ENCODE assay signal across 16 mouse cellular contexts in genomic region chr6:86641716-86642115, GRCm38 (mm10). TPM values are rescaled to one million over a fixed set of nuclear protein-coding genes. Genes with fewer than 3 reads are reported as not detected.
DNase-seq lines count a peak whose midpoint lies in the region; ATAC-seq and TF ChIP-seq lines count a peak whose summit lies in the region.
"Had no signal": no experiment of that assay in that cellular context is flagged by ENCODE, and none has a peak within 500 bp of the region (broad histone marks: within the 10 kb centered on the region; RNA-seq: fewer than 3 reads in every experiment).

No protein-coding gene starts in this region.

- H3K4me2 ChIP-seq in liver, embryonic 11.5 days: peak overlapping the region; percentile 26; the same call in 1 of the 2 replicates
- H3K4me2 ChIP-seq in myocyte (ENCODE audit: low read depth): peak overlapping the region; percentile 28
- H3K4me2 ChIP-seq in kidney, embryonic 14.5 days (replicated peaks; ENCODE audit: low read depth, low read length): no peak overlapping the region
- H3K4me2 ChIP-seq: forebrain, embryonic 12.5 days; midbrain, embryonic 12.5 days; neural tube, embryonic 13.5 days had no signal

- peaks cover 30% of the 10 kb centered on the region for H3K4me1 ChIP-seq in liver, embryonic 11.5 days (replicated peaks; ENCODE audit: control insufficient read depth, insufficient read depth, low read length)
- H3K4me1 ChIP-seq in kidney, embryonic 14.5 days (ENCODE audit: control insufficient read depth, insufficient read depth, low read length): no peaks in the 10 kb centered on the region
- H3K4me1 ChIP-seq: forebrain, embryonic 12.5 days; midbrain, embryonic 12.5 days; neural tube, embryonic 13.5 days had no signal

- H3K4me3 ChIP-seq in liver, embryonic 11.5 days (ENCODE audit: low read depth, low read length): no peak overlapping the region
- no peak overlapping the region for H3K4me3 ChIP-seq in myocyte
- no peak overlapping the region for H3K4me3 ChIP-seq in kidney, embryonic 14.5 days (ENCODE audit: low read length)
- H3K4me3 ChIP-seq: embryonic facial prominence, embryonic 10.5 days; forebrain, embryonic 12.5 days; midbrain, embryonic 12.5 days; neural tube, embryonic 13.5 days had no signal

- no peaks in the 10 kb centered on the region for H3K27me3 ChIP-seq in liver, embryonic 11.5 days (replicated peaks; ENCODE audit: control insufficient read depth, insufficient read depth, low read length)
- H3K27me3 ChIP-seq in myocyte (ENCODE audit: control insufficient read depth, insufficient read depth, insufficient read length): no peaks in the 10 kb centered on the region
- H3K27me3 ChIP-seq in kidney, embryonic 14.5 days (ENCODE audit: control insufficient read depth, insufficient read depth, low read length): no peaks in the 10 kb centered on the region
- H3K27me3 ChIP-seq: forebrain, embryonic 12.5 days; midbrain, embryonic 12.5 days; neural tube, embryonic 13.5 days had no signal

- peak overlapping the region; percentile 39 for H3K9ac ChIP-seq in liver, embryonic 11.5 days (ENCODE audit: low read depth, low read length)
- no peak overlapping the region for H3K9ac ChIP-seq in kidney, embryonic 14.5 days (ENCODE audit: low read depth, low read length)
- H3K9ac ChIP-seq: forebrain, embryonic 12.5 days; midbrain, embryonic 12.5 days; neural tube, embryonic 13.5 days had no signal

- no peak for TF ChIP-seq POLR2A in myocyte (IDR thresholded peaks at IDR 0.05; ENCODE audit: insufficient read length, low read depth)

- no peaks in the 10 kb centered on the region for H3K36me3 ChIP-seq in liver, embryonic 11.5 days (ENCODE audit: control insufficient read depth, insufficient read depth, low read length)
- H3K36me3 ChIP-seq in myocyte (ENCODE audit: control insufficient read depth, insufficient read depth): no peaks in the 10 kb centered on the region
- no peaks in the 10 kb centered on the region for H3K36me3 ChIP-seq in kidney, embryonic 14.5 days (ENCODE audit: control insufficient read depth, insufficient read depth, low read length)
- H3K36me3 ChIP-seq: embryonic facial prominence, embryonic 10.5 days; forebrain, embryonic 12.5 days; midbrain, embryonic 12.5 days; neural tube, embryonic 13.5 days had no signal

- ATAC-seq in liver, embryonic 11.5 days (replicated peaks; ENCODE audit: low FRiP score): no peak
- ATAC-seq in kidney, embryonic 14.5 days (ENCODE audit: low FRiP score, low TSS enrichment): no peak

- H3K27ac ChIP-seq in liver, embryonic 11.5 days (ENCODE audit: low read depth, low read length): 0 out of 2 replicates have a peak overlapping the region, but pooled peaks have one; percentile 16
- no peak overlapping the region for H3K27ac ChIP-seq in kidney, embryonic 14.5 days (ENCODE audit: low read depth, low read length)
- H3K27ac ChIP-seq: embryonic facial prominence, embryonic 10.5 days; forebrain, embryonic 12.5 days; midbrain, embryonic 12.5 days; neural tube, embryonic 13.5 days had no signal

- WGBS in liver, embryonic 11.5 days: 46% methylated on average over 8 of the region's 8 CpGs
- WGBS in kidney, embryonic 14.5 days: 80% methylated on average over 8 of the region's 8 CpGs

- no peak overlapping the region for H3ac ChIP-seq in myocyte (ENCODE audit: control insufficient read depth, insufficient read length)

- DNase-seq in CD4-positive, CD25-positive, alpha-beta regulatory T cell, adult 2 months (ENCODE audit: low read depth, low spot score): peak; percentile 62
- DNase-seq in NIH3T3 (ENCODE audit: low read depth): peak; percentile 43
- DNase-seq in liver, embryonic 11.5 days (ENCODE audit: low spot score): no peak
- no peak for DNase-seq in frontal cortex, postnatal 36 days (ENCODE audit: low spot score in 2 of 2)
- no peak for DNase-seq in layer of hippocampus, adult 9-10 months (ENCODE audit: low spot score)
- DNase-seq: adrenal gland, postnatal 36 days; cerebellum, adult 8-10 months; gastrocnemius, postnatal 36 days; right cerebral cortex, adult 18-20 months; thymus, postnatal 25 days had no signal

- no peaks in the 10 kb centered on the region for H3K9me3 ChIP-seq in liver, embryonic 11.5 days (ENCODE audit: control insufficient read depth, low read length)
- no peaks in the 10 kb centered on the region for H3K9me3 ChIP-seq in kidney, embryonic 14.5 days (ENCODE audit: control insufficient read depth, low read length)
- H3K9me3 ChIP-seq: embryonic facial prominence, embryonic 10.5 days; forebrain, embryonic 12.5 days; midbrain, embryonic 12.5 days; neural tube, embryonic 13.5 days had no signal

- no peaks in the 10 kb centered on the region for H3K79me2 ChIP-seq in myocyte (ENCODE audit: control insufficient read depth, insufficient read depth)

TF ChIP-seq in myocyte, 11 proteins besides CTCF, POLR2A, EP300 and RAD21:
- TF ChIP-seq USF1 (IDR thresholded peaks at IDR 0.05; ENCODE audit: low read depth) (peak; percentile 79), MAX (IDR thresholded peaks at IDR 0.05; ENCODE audit: low read depth) (no peak)

RNA-seq across cellular contexts. Expression of gene Asprv1, which starts 13.8 kb away (rescaled TPM):
- polyA plus RNA-seq in liver, embryonic 11.5 days (2014; fragmentation: Nextera tagmentation; extraction: Ambion mirVana): 0.19 and 0.36 TPM in 2 replicates
- 0.34 TPM for polyA plus RNA-seq in myocyte (2012; fragmentation: generic; extraction: Trizol)
- polyA plus RNA-seq in kidney, embryonic 14.5 days (2014; fragmentation: Nextera tagmentation; extraction: Ambion mirVana): 0.50 and 0.61 TPM in 2 replicates

RNA-seq across cellular contexts. Expression of gene Mxd1, which starts 27.2 kb away (rescaled TPM):
- polyA plus RNA-seq in liver, embryonic 11.5 days (2014; fragmentation: Nextera tagmentation; extraction: Ambion mirVana): 11.5 and 13.4 TPM in 2 replicates
- 2.9 TPM for polyA plus RNA-seq in myocyte (2012; fragmentation: generic; extraction: Trizol)
- polyA plus RNA-seq in kidney, embryonic 14.5 days (2014; fragmentation: Nextera tagmentation; extraction: Ambion mirVana): 5.4 and 8.8 TPM in 2 replicates

RNA-seq across cellular contexts. Expression of gene Snrnp27, which starts 42.6 kb away (rescaled TPM):
- 109 and 122 TPM in 2 replicates for polyA plus RNA-seq in liver, embryonic 11.5 days (2014; fragmentation: Nextera tagmentation; extraction: Ambion mirVana)
- 53.8 TPM for polyA plus RNA-seq in myocyte (2012; fragmentation: generic; extraction: Trizol)
- 125 and 142 TPM in 2 replicates for polyA plus RNA-seq in kidney, embryonic 14.5 days (2014; fragmentation: Nextera tagmentation; extraction: Ambion mirVana)

Comparison
In these comparisons a context has a peak if more than half of its experiments do, and no peak if none do; other contexts are left out.
1. DNase-seq: peak in CD4-positive, CD25-positive, alpha-beta regulatory T cell, adult 2 months (single experiment) and NIH3T3 (single experiment); none in liver, embryonic 11.5 days (single experiment), frontal cortex, postnatal 36 days (0 of 2) and layer of hippocampus, adult 9-10 months (single experiment).